Comparison of ENCODE assay signal across 8 mouse cellular contexts in the genomic region with DNA sequence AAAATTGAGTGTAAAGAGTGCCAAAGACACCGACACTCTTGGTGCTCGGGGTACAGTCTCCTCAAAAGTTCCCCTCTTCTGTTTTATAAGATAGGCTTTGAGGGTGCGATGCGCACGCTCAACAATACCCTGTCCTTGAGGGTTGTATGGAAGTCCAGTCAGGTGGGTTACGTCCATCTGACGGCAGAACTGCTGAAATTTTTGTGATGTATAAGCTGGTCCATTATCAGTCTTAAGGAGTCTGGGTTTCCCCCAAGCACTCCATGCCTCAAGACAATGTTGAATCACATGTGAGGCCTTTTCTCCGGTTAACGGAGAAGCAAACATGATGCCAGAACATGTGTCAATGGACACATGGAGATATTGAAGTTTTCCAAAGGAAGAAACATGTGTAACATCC. TPM values are rescaled to one million over a fixed set of nuclear protein-coding genes. Genes with fewer than 3 reads are reported as not detected.
DNase-seq lines count a peak whose midpoint lies in the region; TF ChIP-seq lines count a peak whose summit lies in the region.
"Not testable (repeated sequence)": the region's sequence is repeated elsewhere in the genome, so short reads cannot be mapped to it uniquely, and the experiment has no call there.

No protein-coding gene starts in this region.

- not testable (repeated sequence) for H3K27ac ChIP-seq in layer of hippocampus, adult 2 months

- not testable (repeated sequence) for H3K4me3 ChIP-seq in layer of hippocampus, adult 2 months

- peak; percentile 6 to 23 for DNase-seq in cerebellum, adult 18-20 months
- DNase-seq in frontal cortex, postnatal 36 days (ENCODE audit: low spot score in 2 of 2): peak; percentile 8 to 48
- peak; percentile 54 for DNase-seq in heart, postnatal 25 days (ENCODE audit: low spot score)
- DNase-seq in layer of hippocampus, adult 2 months (ENCODE audit: low spot score in 2 of 2): peak; percentile 17 to 45
- peak; percentile 26 to 52 for DNase-seq in left cerebral cortex, postnatal 14 days (ENCODE audit: low spot score in 2 of 2)
- peak; percentile 13 for DNase-seq in ovary, postnatal 14 days (ENCODE audit: low spot score)
- DNase-seq in testis, postnatal 10 days (ENCODE audit: low spot score): peak; percentile 45
- peak; percentile 8 to 15 for DNase-seq in urinary bladder, postnatal 36 days (ENCODE audit: low spot score in 2 of 2)

- intact Hi-C loops in heart, postnatal 25 days (cut with DNase I); left cerebral cortex, postnatal 14 days (cut with DNase I): not testable (repeated sequence)

- TF ChIP-seq CTCF in layer of hippocampus, adult 2 months (conservative IDR thresholded peaks at IDR 0.05): not testable (repeated sequence)

RNA-seq across cellular contexts. Expression of a gene that starts 8.4 kb away (rescaled TPM):
- total RNA-seq in heart, postnatal 25 days (2021): not detected
- total RNA-seq in layer of hippocampus, adult 2 months (2021): not detected
- not detected for total RNA-seq in left cerebral cortex, postnatal 14 days (2021)

RNA-seq across cellular contexts. Expression of a gene that starts 19.0 kb away (rescaled TPM):
- total RNA-seq in heart, postnatal 25 days (2021): not detected
- not detected for total RNA-seq in layer of hippocampus, adult 2 months (2021)
- not detected for total RNA-seq in left cerebral cortex, postnatal 14 days (2021)

RNA-seq across cellular contexts. Expression of a gene that starts 34.9 kb away (rescaled TPM):
- total RNA-seq in heart, postnatal 25 days (2021): not detected
- total RNA-seq in layer of hippocampus, adult 2 months (2021): not detected
- total RNA-seq in left cerebral cortex, postnatal 14 days (2021): not detected
